Mouse (Mus musculus): ENCODE results near the gene Rasgef1c.

The Rasgef1c gene

GRCm38 (mm10) chr11:50026521-50027090 lies 125.0 kb downstream of the Rasgef1c start:
- no peak for DNase-seq

GRCm38 (mm10) chr11:50028416-50028815 lies 126.8 kb downstream of the Rasgef1c start:
- DNase-seq: no peak

Measured in thymus, postnatal 14 days (tissue).